Mouse (Mus musculus) brain, embryonic 18.5 days (tissue): ENCODE measurements around the gene Itga5.

Experiments
- DNase-seq: peaks from one replicate; pipeline ENCODE4 v3.0.0-alpha.2; 2012; ENCODE audit warnings: low read depth, low spot score

The Itga5 gene

GRCm38 (mm10) chr15:103295851-103296250, 70.7 kb downstream of the Itga5 start:
- no peak for DNase-seq

GRCm38 (mm10) chr15:103294649-103295048, 71.9 kb downstream of the Itga5 start:
- no peak for DNase-seq
